Mouse (Mus musculus) myocyte (in vitro differentiated cells): Measurements from ENCODE around the gene Macrod1.

ENCODE experiments used
- MAX ChIP-seq: IDR thresholded peaks from one replicate; pipeline ENCODE4 v1.6.1; 2011; ENCODE audit warnings: low read depth, mild to moderate bottlenecking, control low read depth
- POLR2A ChIP-seq: IDR thresholded peaks from one replicate; pipeline ENCODE4 v1.6.1; 2011; ENCODE audit warnings: low read depth, mild to moderate bottlenecking, control low read depth, moderate library complexity; ENCODE audit not compliant: insufficient read length
- USF1 ChIP-seq: IDR thresholded peaks from one replicate; pipeline ENCODE4 v1.6.1; 2011; ENCODE audit warnings: low read depth, mild to moderate bottlenecking, control low read depth, moderate library complexity

GRCm38 (mm10) chr19:7177804-7178511, 121.3 kb downstream of the Macrod1 start:
- TF ChIP-seq USF1 (no peak), MAX (no peak), POLR2A (no peak)
